Mouse (Mus musculus): ENCODE data around the gene Numa1.

- no peak for TF ChIP-seq CTCF (IDR thresholded peaks at IDR 0.05; ENCODE audit: low read depth)
- TF ChIP-seq EP300 (optimal IDR thresholded peaks at IDR 0.05), result no peak
Observed at GRCm38 (mm10) chr7:101973730-101974129, 39.8 kb downstream of the Numa1 start.

Data from stomach, postnatal 0 days (tissue).